Mouse (Mus musculus) cortical plate, adult 2 months (tissue): Measurements from ENCODE around the gene Tcf21.

Source experiments
- CTCF ChIP-seq: fragments of 200-500 bp; IDR thresholded peaks from 2 replicates; pipeline ENCODE4 v1.5.1; 2011; ENCODE audit warnings: mild to moderate bottlenecking, control low read depth, low read length; ENCODE audit not compliant: insufficient read depth; ENCODE audit errors: extremely low read depth
- POLR2A ChIP-seq: fragments of 200-500 bp; IDR thresholded peaks from 2 replicates; pipeline ENCODE4 v1.6.1; 2011; ENCODE audit warnings: mild to moderate bottlenecking, low read length, control low read depth; ENCODE audit not compliant: insufficient read depth; ENCODE audit errors: extremely low read depth

- no peak for TF ChIP-seq POLR2A
- no peak for TF ChIP-seq CTCF
Measured at GRCm38 (mm10) chr10:22816237-22816762, 3.7 kb downstream of the Tcf21 start.
